Mouse (Mus musculus) right cerebral cortex, adult 18-20 months (tissue): ENCODE measurements around the gene Ube2e1.
"Not testable (repeated sequence)": the region's sequence is repeated elsewhere in the genome, so short reads cannot be mapped to it uniquely, and the experiment has no call there.

Experiments
- DNase-seq: peaks from one replicate; pipeline ENCODE4 v3.0.0; 2022; ENCODE audit warnings: mixed read lengths

Ube2e1 gene

DNA sequence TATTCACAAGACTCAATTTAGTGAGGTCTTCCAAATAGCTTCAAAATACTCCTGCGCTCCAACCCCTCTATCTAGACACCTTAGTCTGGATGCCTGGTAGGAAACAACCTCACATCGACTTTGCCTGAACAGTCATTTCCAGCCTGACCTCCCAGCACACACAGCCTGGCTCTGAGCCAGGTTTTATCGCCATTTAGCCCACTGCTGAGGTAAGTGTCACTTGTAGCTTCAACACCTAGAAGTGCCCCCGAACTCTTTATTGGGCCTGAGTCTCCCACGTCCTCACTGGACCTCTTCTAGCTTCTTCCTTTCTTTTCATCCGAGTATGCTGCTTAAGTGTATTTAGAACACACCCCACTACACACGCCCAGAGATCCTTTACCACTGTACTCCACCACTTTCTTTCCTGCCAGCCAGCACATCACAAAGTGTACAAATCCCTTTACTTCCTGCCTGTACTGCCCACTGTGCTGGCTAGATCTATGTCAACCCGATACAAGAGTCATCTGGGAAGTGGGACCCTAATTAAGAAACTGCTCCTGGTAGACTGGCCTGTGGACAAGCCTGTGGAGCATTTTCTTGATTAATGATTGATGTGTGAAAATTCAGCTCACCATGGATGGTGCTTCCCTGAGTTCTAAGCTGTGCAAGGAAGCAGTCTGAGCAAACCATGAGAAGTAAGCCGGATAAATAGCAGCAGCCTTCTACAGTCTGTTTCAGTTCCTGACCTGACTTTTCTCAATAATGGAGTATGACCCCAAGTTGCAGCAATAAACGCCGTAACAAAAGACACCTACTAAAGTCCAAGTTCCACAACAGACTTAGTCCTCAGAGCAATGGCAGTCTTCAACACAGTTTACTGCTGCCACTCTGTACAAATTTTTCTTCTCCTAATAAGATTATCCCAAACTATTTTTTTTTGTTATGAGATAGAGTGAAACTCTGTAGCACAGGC lies 13.9 kb downstream of the Ube2e1 start:
- DNase-seq = no peak

DNA sequence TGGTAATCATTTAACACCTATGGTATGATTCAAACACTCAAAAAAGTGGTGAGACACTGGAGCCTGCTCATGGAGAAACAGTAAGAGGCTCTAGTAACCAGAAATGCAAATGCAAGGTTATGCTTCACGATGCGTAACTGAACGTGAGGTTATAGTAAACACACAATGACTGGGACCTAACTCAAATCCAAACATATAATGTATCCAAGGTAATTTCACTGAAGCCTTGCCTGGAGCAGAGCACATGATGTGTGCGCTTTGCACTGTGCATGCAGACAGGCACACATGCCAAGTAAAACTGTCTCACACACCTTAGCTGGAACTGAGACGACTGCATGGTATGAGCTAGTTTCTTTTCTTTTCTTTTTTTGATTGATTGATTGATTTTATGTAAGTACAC lies 27.5 kb downstream of the Ube2e1 start:
- no peak for DNase-seq

DNA sequence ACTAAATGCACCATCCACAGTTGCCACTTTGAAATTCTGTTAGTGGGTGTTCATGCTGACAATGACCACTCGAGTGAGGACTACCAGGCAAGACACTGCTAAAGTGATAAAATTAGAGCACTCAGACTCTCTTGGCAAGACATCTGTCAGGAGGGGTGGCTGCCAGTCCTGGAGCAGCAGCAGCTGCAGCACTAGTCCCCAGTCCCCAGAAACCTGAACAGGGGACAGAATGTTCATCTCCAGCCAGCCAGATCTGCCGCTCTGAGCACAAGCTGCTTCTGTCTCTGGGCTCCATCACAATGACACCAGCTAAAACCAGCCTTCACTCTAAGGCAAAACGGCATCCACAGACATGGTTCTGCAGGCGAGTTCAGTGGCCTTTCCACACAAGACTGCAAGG lies 28.4 kb downstream of the Ube2e1 start:
- peak; percentile 81 for DNase-seq

DNA sequence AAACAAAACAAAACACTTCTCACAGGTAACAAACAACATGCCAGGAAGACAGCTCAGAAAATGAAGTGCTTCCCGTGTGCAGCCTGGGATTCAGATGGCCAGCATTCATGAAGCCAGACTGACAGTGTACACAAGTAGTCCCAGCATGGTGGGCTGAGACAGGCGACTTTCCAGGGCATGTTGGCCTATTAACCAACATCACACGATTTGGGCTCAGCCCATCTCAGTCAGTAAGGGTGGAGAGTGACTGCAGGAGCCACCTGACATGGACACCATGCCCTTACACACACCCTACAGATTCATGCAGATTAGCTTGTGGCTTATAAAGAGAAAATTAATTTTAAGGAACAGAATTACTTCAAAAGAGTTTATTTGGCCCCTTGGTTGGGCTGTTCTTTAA lies 28.9 kb downstream of the Ube2e1 start:
- no peak for DNase-seq

DNA sequence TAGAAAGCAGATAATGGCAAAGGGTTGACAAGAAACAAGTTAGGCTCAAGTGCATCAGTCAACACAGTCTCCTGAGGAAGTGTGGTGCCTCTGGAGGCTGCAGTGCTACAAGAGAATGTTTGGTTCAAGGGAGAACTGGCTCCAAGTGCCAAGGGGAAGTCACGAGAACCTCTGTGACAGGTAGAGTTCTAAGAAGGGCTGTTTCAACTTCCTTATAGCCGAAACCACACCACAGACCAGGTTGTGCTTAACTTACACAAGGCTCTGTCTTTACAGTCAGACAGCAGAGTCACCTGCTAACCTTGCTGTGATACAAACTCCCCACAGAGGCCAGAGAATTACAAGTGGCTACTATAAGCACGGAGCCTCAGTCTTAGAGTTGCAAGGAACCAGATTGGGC lies 30.1 kb downstream of the Ube2e1 start:
- DNase-seq = no peak

DNA sequence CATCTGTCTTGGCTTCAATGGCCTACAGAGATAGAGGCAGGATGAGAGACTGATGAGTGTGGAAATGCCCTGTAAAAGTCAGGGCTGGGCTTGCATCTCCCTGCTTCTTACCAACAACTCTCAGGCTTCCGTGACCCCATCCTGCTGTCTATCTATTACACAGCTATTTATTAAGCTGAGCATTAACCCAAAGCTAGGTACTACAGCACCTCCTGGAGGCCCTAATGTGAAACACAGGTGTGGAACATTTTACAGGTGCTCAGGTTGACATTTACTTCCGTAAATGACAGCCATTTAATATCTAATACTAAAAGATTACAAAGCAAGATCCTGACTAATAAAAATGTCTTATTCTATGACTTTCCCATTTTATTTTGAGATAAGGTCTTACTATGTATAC lies 31.0 kb downstream of the Ube2e1 start:
- no peak for DNase-seq

DNA sequence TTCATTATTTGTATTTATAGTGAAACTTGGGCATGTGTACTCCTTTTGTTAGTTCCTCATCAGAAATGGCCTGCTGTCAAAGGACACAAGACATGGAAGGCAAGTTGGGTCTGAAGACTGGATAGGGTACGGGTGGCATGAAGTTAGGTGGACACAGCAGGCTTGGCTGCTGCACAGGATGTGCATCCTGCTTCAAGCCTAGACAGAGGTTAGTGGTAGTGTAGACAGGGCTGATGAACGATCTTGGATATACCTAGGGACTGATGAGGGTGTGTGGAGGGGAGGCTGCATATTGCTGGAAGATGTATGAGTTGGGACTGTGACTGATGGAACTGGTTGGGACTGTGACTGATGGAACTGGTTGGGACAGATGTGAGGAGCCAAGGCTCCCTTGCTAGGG lies 32.8 kb downstream of the Ube2e1 start:
- DNase-seq = no peak

DNA sequence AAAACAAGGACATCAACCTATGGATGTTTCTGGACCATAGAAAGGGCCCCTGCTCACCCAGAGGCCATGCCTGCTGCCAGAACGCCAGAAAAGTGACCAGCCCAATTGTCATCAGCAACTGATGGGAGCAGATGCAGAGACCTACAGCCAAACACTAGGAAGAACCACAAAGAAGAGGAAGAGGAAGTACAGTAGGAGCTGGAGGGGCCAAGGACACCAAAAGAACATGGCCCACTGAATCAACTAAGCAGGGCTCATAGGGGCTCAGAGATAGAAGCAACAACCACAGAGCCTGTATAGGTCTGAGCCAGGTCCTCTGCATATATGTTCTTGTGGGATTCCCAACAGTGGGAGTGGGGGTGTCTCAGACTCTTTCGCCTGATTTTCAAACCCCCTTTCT lies 34.2 kb downstream of the Ube2e1 start:
- no peak for DNase-seq

DNA sequence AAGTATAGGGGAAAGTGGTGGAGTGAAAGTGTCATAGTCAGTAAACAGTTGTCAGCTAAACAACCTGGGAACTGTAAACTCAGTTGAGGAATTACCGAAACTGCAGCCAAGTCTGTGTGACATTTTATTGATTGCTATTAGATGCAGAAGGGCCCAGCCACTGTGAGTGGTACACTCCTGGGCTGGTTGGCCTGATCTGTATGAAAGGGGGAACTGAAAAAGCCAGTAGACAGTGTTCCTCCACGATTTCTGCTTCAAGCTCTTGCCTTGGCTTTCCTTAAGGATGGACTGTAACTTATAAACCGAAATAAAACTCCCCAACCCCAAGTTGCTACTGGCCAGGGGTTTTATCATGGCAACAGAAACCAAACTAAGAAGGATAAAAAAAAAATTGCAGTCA lies 39.1 kb downstream of the Ube2e1 start:
- DNase-seq = no peak

DNA sequence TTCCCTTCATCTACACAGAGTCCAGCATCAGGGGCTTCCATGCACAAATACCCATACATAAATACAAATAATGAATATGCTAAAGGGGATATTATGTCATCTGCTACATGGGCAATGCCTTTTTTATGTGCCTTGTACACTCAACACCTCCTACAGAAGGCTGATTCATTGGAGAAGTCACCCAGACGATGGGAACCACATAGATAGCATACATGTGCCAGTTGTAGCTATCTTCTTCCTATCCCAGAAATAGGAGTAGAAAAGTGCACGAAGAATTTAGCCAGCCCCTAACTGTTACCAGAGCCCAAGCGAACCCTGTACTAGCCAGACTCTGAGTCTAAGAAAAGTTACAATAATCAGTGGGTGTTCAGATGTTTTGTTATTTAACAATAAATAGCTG lies 39.5 kb downstream of the Ube2e1 start:
- peak; percentile 32 for DNase-seq

DNA sequence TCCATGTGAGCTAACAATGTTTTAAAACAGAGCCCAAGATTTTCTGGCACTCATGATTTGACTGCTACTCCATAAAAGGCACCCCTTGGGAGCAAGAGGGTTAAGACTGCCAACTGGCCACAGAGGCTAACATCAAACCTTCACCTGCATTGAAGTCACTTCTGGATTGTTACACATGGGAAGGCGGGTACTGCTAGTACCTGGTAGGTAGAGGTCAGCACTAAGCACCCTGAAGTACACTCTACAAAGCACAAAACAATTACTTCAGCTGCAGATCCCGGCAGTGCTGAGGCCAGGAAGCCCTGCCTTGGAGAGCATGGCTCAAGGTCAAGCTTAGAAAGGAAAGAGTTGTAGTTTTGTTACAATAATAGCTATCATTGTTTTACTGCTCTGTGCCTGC lies 44.3 kb downstream of the Ube2e1 start:
- DNase-seq = no peak

DNA sequence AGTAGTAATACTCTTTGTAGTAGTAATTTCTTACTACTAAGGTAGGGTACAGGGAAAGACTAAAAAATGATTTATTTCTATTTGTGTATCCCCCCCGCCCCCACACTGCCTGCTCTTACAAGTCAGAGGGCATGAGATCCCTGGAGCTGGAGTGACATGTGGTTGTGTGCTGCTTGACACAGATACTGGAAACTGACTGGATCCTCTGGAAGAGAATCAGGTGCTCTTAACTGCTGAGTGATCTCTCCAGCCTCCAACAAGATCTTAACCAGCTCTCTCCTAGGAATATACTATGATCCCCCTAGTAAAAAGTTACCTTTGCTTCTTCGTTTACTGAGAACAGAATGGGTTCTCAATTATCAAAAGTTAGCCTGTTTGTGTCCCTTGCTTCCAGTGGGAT lies 45.2 kb downstream of the Ube2e1 start:
- DNase-seq = no peak

DNA sequence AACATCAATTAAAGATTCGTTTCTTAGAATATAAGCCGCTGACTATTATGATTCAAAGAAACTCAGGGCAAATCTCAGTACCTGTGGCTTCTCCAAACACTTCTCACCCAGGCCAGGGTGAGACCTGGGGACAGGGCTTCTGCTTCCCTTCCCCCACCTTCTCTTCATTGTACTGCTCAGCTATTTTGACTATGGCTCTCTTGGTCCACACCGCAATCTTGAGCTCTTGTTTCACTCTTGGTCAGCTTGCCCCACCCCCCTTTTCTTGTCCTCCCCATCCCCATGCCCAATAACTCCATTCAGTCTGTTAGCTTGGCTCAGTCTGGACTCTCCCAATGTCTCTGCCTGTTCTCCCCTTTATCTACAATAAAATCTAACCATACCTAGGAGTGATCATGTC lies 46.2 kb downstream of the Ube2e1 start:
- no peak for DNase-seq

DNA sequence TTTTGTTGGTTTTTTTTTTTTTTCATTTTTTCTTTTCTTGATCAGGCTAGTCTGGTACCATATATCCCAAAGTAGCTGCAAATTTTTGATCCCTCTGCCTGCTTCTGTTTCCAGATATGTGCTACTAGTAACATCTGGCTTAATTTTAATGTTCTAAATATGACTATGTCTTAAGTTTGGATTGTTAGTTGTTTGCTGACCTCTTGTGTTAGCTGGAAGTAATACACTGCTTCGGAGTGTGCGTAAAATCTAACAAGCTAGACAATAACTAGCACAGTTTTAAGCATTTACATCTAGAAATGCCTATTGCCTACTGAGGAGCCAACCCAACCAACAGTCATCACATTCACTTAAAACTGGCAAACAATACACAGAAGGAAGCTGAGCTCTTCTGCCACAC lies 47.1 kb downstream of the Ube2e1 start:
- DNase-seq = no peak

DNA sequence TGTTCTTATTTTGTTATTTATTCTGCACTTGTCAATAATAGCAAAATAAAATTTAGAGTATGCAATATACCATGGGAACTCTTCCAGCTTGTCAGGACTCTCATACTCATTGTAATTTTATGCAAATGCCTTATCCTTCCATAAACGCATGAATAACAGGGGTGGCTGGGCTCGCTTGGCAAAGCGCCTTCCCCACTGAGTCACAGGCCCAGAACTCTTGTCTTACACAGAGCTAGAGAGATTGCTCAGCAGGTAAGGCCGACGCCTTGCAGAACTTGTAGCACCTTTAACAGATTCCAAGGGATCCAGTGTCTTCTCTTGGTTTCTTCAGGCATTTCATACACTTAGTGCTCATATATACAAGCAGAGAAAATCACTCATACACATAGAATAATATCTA lies 51.3 kb downstream of the Ube2e1 start:
- DNase-seq = peak; percentile 40

DNA sequence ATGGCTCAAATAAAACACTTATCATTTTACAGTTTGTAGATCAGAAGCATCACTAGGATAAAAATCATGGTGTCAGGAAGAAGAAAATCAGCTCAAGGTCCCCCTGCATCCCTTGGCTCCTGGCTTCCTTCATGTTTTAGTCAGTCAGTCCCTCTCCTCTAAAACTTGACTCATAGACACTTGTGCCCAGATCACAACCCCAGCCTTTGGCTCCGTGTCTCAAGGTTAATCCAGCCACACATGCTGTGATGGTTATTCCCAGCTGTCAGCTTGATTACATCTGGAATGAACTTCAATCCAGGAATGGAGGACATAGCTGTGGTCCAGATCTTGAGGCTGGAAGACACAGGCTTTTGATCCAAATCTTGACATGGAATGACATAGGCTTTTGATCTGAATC lies 57.1 kb downstream of the Ube2e1 start:
- no peak for DNase-seq

DNA sequence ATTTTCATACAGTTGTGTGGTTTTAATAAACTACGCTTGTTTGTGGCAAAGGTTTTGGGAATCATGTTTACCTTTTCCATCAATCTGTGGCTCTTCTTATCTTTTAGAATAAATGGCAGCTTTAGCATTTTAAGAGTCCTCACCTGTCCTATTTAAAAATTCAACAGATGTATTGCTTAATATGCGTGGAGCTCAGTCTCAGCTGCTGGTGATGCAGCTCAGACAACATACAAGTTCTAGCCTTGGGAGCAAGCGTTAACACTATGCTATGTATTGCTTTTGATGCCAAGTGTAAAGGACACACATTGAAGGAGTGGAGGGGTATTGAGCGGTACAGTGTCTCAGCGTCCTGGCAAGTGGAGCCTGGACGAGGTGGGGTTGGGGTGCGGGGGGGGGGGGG lies 60.0 kb downstream of the Ube2e1 start:
- no peak for DNase-seq

DNA sequence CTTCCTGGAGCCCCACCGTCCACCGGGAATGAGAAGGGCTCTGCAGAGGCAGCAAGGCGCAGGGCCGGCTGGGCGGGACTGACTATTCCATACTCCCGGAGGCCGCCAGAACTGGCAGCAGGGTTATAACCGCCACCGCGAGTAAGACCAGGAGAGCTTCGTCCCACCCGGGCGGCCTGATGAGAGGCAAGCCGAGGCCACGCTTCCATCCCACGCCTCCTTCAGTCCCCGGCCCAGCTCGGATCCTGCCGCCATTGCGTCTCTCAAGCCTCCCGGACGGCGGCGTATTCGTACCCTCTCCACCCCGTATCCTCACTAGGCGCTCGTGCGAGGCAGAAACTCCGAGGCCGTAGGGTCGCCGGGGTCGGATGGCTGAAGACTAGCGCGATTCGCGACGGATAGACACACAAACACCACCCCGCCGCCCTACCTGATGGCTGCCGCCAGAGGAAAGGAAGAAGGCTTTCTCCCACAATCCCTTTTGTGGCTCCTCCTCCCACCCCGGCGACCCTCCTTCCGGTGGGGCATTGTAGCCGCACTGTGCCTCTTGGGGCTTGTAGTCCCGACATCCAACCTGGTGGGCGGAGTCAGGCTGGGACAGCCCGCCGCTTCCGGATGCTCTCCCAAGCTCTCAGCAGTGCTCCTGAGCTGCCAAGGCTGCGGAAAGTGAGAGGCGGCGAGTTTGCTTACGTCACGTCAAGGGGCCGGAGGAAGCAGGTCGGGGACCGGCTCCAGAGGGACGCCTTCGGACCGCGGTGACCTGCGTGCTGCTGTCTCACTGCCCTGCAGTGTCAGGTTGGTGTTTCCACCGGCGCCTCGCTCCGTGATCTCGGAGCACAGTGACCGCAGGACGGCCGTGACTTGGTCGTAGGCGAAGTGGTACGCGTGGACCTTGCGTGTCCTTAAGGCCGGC lies 60.9 kb downstream of the Ube2e1 start, which contains the start of the genes Nkiras1 and Rpl15:
Gene Nkiras1 (plus strand): TSS at position 608 of the 913 bp plus-strand sequence.
Gene Rpl15 (minus strand): TSS at position 863 of the 913 bp plus-strand sequence.
- peak; percentile 100 for DNase-seq

DNA sequence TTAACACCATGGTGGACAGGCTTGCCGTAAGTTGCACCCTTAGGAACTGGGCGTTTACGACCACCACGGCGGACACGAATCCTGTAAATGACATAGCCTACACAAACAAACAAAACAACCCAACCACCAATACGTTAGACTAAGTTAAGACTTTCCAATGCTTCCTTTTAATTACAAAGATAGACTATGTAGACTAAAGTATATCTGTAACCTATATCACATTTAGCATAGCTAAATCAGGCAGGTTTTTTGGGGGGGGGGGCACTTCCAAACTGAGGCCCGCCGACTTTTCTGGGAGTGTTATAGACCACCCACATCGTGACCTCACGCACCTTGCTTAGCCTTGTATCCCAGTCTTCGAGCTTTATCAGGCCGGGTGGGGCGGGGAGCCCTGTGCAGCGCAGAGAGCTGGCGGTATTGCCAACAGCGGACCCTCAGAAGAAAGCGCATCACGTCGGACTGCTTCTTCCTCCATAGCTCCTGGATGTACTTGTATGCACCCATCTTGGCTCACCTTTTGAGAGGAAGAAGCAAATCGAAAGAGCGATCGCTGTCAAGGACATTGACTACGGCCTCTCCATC lies 61.6 kb downstream of the Ube2e1 start:
- not testable (repeated sequence) for DNase-seq

DNA sequence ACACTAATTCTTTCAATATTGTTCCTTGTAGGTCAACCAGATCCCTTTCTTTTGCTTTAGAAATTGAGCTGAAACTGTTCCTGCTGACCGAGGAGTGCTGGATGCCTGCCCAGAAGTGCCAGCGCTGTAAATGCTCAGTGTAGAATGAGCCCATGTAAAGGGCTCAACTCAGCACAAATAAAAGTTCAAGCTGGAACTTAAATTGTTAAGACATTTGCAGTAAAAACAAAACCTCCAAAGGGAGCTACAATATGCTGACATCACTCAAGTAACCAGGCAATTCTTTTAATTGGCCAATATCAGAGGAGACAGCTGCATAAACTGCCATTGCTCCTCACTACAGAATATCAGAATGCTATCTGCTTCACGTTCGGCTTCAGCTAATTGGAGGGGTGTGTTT lies 68.2 kb downstream of the Ube2e1 start:
- DNase-seq = peak; percentile 51

DNA sequence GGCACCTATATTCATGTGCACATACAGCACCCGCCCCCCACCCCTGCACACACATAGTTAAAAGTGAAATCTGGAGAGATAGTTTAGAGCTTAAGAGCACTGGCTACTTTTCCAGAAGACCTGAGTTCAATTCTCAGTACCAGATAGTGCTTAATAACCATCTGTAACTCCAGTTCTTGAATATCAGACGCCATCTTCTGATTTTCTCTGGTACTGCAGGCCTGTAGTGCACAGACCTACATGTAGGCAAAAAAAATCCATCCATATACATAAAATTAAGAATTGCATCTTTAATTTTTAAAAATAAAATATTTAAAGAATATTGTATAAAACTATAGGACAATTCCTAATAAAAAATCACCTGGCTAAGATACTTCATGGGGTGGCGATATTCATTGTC lies 70.5 kb downstream of the Ube2e1 start:
- DNase-seq = no peak

DNA sequence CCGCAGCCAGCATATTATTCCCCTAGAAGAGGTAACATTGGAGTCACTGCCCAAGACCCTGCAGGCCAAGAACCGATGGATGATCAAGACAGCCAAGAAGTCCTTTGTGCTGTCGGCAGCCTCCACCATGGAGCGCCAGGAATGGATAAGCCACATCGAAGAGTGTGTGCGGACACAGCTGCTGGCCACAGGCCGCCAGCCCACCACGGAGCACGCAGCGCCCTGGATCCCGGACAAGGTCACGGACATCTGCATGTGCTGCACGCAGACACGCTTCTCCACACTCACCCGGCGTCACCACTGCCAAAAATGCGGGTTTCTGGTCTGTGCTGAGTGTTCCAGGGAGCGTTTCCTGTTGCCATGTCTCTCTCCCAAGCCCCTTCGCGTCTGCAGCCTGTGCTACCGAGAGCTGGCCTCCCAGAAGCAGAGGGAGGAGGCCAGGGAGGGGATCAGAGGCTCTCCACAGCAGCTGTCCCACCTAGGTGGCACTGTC lies 89.0 kb downstream of the Ube2e1 start:
- DNase-seq = no peak

DNA sequence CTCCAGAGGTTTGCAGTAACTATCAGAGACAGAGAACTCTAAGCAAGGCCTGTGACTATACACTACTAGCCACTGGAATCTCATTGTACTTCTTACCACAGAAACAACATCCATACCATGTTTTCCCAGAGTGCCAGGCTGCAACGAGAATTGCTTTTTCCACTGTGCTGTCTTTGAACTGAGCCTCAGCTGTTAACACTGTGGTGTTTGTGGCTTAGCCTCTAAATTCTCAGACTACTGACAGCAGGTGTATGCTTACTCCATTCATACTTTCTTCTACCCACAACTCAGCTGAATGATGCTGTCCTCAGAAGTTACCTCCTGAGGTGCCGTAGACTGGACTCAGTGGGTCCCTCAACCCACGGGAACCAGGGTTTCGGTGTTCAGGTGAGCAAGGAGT lies 89.9 kb downstream of the Ube2e1 start:
- no peak for DNase-seq
